In genomic region chr3:107595264-107595937, GRCm38 (mm10) we compare ENCODE assay signal across 9 mouse cellular contexts. TPM values are rescaled to one million over a fixed set of nuclear protein-coding genes. Genes with fewer than 3 reads are reported as not detected.
DNase-seq lines count a peak whose midpoint lies in the region; ATAC-seq lines count a peak whose summit lies in the region.
"Had no signal": no experiment of that assay in that cellular context is flagged by ENCODE, and none has a peak within 500 bp of the region (broad histone marks: within the 10 kb centered on the region; RNA-seq: fewer than 3 reads in every experiment).

No protein-coding gene starts in this region.

- H3K9ac ChIP-seq in lung, embryonic 15.5 days = no peak overlapping the region
- H3K9ac ChIP-seq in forebrain, embryonic 14.5 days (ENCODE audit: low read length) = peak overlapping the region; percentile 37; the same call in 1 of the 2 replicates
- H3K9ac ChIP-seq in limb, embryonic 12.5 days (replicated peaks) = peak overlapping the region; percentile 75

- H3K4me1 ChIP-seq in lung, embryonic 15.5 days = peaks cover 12% of the 10 kb centered on the region
- peaks cover 8% of the 10 kb centered on the region for H3K4me1 ChIP-seq in forebrain, embryonic 14.5 days (ENCODE audit: control insufficient read depth, insufficient read depth, low read length)
- peaks cover 64% of the 10 kb centered on the region for H3K4me1 ChIP-seq in limb, embryonic 12.5 days (replicated peaks)

- peak overlapping the region; percentile 31 for H3K4me3 ChIP-seq in lung, embryonic 15.5 days
- H3K4me3 ChIP-seq in forebrain, embryonic 14.5 days (ENCODE audit: low read depth, low read length) = peak overlapping the region; percentile 32
- H3K4me3 ChIP-seq in limb, embryonic 12.5 days (replicated peaks) = peak overlapping the region; percentile 63

- no peak overlapping the region for H3K27ac ChIP-seq in lung, embryonic 15.5 days
- no peak overlapping the region for H3K27ac ChIP-seq in forebrain, embryonic 14.5 days (ENCODE audit: low read depth, low read length)
- peak overlapping the region; percentile 70; the same call in 1 of the 2 replicates for H3K27ac ChIP-seq in limb, embryonic 12.5 days
- H3K27ac ChIP-seq: macrophage had no signal

- WGBS in lung, embryonic 15.5 days = under 1% methylated on average over 43 of the region's 50 CpGs
- WGBS in forebrain, embryonic 14.5 days = under 1% methylated on average over 50 of the region's 50 CpGs
- WGBS in limb, embryonic 12.5 days = under 1% methylated on average over 50 of the region's 50 CpGs

- peaks cover 98% of the 10 kb centered on the region for H3K27me3 ChIP-seq in lung, embryonic 15.5 days
- peaks cover 73% of the 10 kb centered on the region for H3K27me3 ChIP-seq in forebrain, embryonic 14.5 days (replicated peaks; ENCODE audit: control insufficient read depth, insufficient read depth, low read length)
- peaks cover 85% of the 10 kb centered on the region for H3K27me3 ChIP-seq in limb, embryonic 12.5 days

- H3K9me3 ChIP-seq in lung, embryonic 15.5 days = no peaks in the 10 kb centered on the region
- no peaks in the 10 kb centered on the region for H3K9me3 ChIP-seq in forebrain, embryonic 14.5 days (replicated peaks; ENCODE audit: control insufficient read depth, low read length)
- H3K9me3 ChIP-seq in limb, embryonic 12.5 days = no peaks in the 10 kb centered on the region

- H3K36me3 ChIP-seq in lung, embryonic 15.5 days = no peaks in the 10 kb centered on the region
- H3K36me3 ChIP-seq in forebrain, embryonic 14.5 days (ENCODE audit: control insufficient read depth, insufficient read depth, low read length) = no peaks in the 10 kb centered on the region
- H3K36me3 ChIP-seq in limb, embryonic 12.5 days = no peaks in the 10 kb centered on the region

- peak overlapping the region; percentile 54 for H3K4me2 ChIP-seq in lung, embryonic 15.5 days
- peak overlapping the region; percentile 54 for H3K4me2 ChIP-seq in forebrain, embryonic 14.5 days (ENCODE audit: low read length)
- peak overlapping the region; percentile 92 for H3K4me2 ChIP-seq in limb, embryonic 12.5 days

- ATAC-seq in lung, embryonic 15.5 days (ENCODE audit: borderline replicate concordance, extremely low read depth, low FRiP score, low TSS enrichment) = peak; percentile 41; the same call in 1 of the 2 replicates
- ATAC-seq in forebrain, embryonic 14.5 days = peak; percentile 13; the same call in 1 of the 2 replicates
- no peak for ATAC-seq in limb, embryonic 12.5 days (ENCODE audit: insufficient number of reproducible peaks, insufficient read depth, low FRiP score, low TSS enrichment, low read depth)
- no peak for ATAC-seq in erythroid progenitor cell, adult 5-6 weeks (replicated peaks; ENCODE audit: low FRiP score, poor library complexity, severe bottlenecking)

- DNase-seq in lung, postnatal 14 days = no peak
- DNase-seq in forebrain, embryonic 14.5 days (ENCODE audit: low spot score) = no peak
- DNase-seq in retina, postnatal 1 day = peak; percentile 32
- DNase-seq in spleen, adult 12 weeks (ENCODE audit: low spot score) = no peak
- DNase-seq in left cerebral cortex, adult 11 months (ENCODE audit: low spot score) = no peak

RNA-seq across cellular contexts. Expression of gene Alx3, which starts 0.6 kb away (rescaled TPM):
- polyA plus RNA-seq in lung, embryonic 15.5 days (2015; fragmentation: Nextera tagmentation; extraction: Ambion mirVana) = 0.11 and 0.24 TPM in 2 replicates
- 2.4 and 2.6 TPM in 2 replicates for polyA plus RNA-seq in forebrain, embryonic 14.5 days (2014; fragmentation: Nextera tagmentation; extraction: Ambion mirVana)
- polyA plus RNA-seq in limb, embryonic 12.5 days (2016; fragmentation: Nextera tagmentation; extraction: Ambion mirVana) = 14.5 and 15.1 TPM in 2 replicates
- total RNA-seq in erythroid progenitor cell, adult 5-6 weeks (2015; ENCODE audit: low replicate concordance) = not detected in 2 replicates
- total RNA-seq in erythroid progenitor cell, adult 5-6 weeks (2017; ENCODE audit: low replicate concordance) = not detected in 2 replicates
- polyA plus RNA-seq: macrophage had no signal

RNA-seq across cellular contexts. Expression of gene Gm10961, which starts 35.7 kb away (rescaled TPM):
- not detected in 2 replicates for polyA plus RNA-seq in lung, embryonic 15.5 days (2015; fragmentation: Nextera tagmentation; extraction: Ambion mirVana)
- polyA plus RNA-seq in forebrain, embryonic 14.5 days (2014; fragmentation: Nextera tagmentation; extraction: Ambion mirVana) = not detected in 2 replicates
- not detected in 2 replicates for polyA plus RNA-seq in limb, embryonic 12.5 days (2016; fragmentation: Nextera tagmentation; extraction: Ambion mirVana)
- not detected in 2 replicates for total RNA-seq in erythroid progenitor cell, adult 5-6 weeks (2015; ENCODE audit: low replicate concordance)
- total RNA-seq in erythroid progenitor cell, adult 5-6 weeks (2017; ENCODE audit: low replicate concordance) = not detected in 2 replicates
- polyA plus RNA-seq: macrophage had no signal

RNA-seq across cellular contexts. Expression of gene Strip1, which starts 36.1 kb away (rescaled TPM):
- 46.7 and 47.0 TPM in 2 replicates for polyA plus RNA-seq in lung, embryonic 15.5 days (2015; fragmentation: Nextera tagmentation; extraction: Ambion mirVana)
- polyA plus RNA-seq in forebrain, embryonic 14.5 days (2014; fragmentation: Nextera tagmentation; extraction: Ambion mirVana) = 134 and 141 TPM in 2 replicates
- polyA plus RNA-seq in limb, embryonic 12.5 days (2016; fragmentation: Nextera tagmentation; extraction: Ambion mirVana) = 79.8 and 79.9 TPM in 2 replicates
- 6.5 and 9.6 TPM in 2 replicates for total RNA-seq in erythroid progenitor cell, adult 5-6 weeks (2015; ENCODE audit: low replicate concordance)
- 2.6 and 4.8 TPM in 2 replicates for total RNA-seq in erythroid progenitor cell, adult 5-6 weeks (2017; ENCODE audit: low replicate concordance)

RNA-seq across cellular contexts. Expression of gene Ubl4b, which starts 40.5 kb away (rescaled TPM):
- not detected in 2 replicates for polyA plus RNA-seq in lung, embryonic 15.5 days (2015; fragmentation: Nextera tagmentation; extraction: Ambion mirVana)
- polyA plus RNA-seq in forebrain, embryonic 14.5 days (2014; fragmentation: Nextera tagmentation; extraction: Ambion mirVana) = not detected in 2 replicates
- 0.15 and 0.24 TPM in 2 replicates for polyA plus RNA-seq in limb, embryonic 12.5 days (2016; fragmentation: Nextera tagmentation; extraction: Ambion mirVana)
- not detected in 2 replicates for total RNA-seq in erythroid progenitor cell, adult 5-6 weeks (2015; ENCODE audit: low replicate concordance)
- not detected in 2 replicates for total RNA-seq in erythroid progenitor cell, adult 5-6 weeks (2017; ENCODE audit: low replicate concordance)
- polyA plus RNA-seq: macrophage had no signal

Comparison
In these comparisons a context has a peak if more than half of its experiments do, and no peak if none do; other contexts are left out.
1. ATAC-seq: peak in lung, embryonic 15.5 days (single experiment) and forebrain, embryonic 14.5 days (single experiment); none in limb, embryonic 12.5 days (single experiment) and erythroid progenitor cell, adult 5-6 weeks (single experiment).
2. Peak in every context shown above with its lines, with median percentiles within 50 percentile points of each other: H3K4me2 ChIP-seq and H3K4me3 ChIP-seq.